Mouse (Mus musculus) kidney, adult 11 months (tissue): ENCODE measurements at regions not wholly inside any gene's neighbourhood (a gene's known extent, or its start where the extent isn't known, plus 50 kb on each side); places are given as distances from the start of the nearest gene placed in this dataset.
A peak's percentile ranks its signal among the peaks of the same experiment; 100 is the strongest.

Experiments
- DNase-seq: peaks from one replicate; pipeline ENCODE4 v3.0.0; 2022

DNA sequence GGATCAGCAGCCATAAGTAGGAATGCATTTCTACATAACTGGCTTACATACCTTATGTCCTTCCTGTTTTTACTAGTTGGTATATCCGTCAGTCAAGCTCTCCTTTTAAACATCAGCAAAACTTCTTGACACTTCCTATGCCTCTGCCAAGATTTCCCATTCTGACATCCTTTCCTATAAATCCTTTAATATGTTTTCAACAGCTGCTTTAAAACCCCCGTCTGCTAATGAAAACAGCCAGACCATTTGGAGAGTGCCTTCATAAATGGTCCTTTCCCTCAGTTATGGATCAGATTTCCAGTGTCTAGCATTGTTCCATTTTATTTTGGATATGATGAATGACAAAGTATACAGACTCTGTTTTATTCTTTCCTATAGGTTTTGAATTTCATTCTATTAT, 270.7 kb upstream of the Rgmb start:
- no peak for DNase-seq

DNA sequence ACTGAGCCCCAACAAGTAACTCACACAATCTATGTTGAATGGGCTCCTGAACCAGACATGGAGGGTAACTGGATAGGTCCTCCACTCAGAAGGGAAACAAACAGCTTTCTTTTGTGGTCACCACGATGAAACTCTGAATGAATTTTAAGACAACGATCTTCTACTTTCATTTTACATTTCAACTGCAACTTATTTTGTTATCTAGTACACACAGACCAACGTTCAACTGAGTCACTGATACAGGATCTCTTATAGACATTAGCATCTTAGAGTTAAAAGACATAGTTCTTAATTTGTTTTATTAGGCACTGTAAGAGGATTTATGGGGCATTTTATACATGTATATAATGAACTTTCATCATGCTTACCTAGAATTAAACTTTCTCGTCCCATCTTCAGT, 262.1 kb upstream of the Rgmb start:
- no peak for DNase-seq

DNA sequence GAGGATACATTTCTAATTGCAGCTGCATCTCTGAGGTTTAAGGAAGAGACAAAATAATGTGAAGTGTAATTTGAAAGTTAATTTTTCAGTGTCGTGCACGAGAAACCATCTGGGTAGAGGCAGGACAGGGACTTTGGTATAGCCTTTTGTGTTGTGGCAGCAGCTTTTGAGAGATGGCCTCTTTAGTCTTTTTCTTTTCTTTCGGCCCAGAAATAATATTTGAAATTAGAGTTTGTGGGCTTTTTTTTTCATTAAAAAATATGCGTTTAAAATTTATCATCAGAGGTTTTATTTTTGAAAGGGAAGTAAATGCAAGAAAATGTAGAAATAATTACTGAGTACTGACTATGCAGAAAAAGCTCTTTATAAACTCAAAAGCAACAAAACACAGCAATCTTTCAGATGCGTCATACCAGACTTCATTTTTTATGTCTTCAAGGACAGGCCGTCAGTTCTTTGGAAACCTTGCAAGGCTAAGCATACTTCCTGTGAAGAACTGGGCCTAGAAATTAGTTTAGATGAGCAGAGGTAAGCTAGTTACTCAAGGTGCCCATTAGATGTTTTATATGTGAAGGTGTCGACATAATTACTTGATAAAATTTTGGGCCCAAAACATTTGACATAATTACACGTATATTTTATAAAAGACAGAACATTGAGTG, 258.9 kb upstream of the Rgmb start:
- DNase-seq, result no peak

DNA sequence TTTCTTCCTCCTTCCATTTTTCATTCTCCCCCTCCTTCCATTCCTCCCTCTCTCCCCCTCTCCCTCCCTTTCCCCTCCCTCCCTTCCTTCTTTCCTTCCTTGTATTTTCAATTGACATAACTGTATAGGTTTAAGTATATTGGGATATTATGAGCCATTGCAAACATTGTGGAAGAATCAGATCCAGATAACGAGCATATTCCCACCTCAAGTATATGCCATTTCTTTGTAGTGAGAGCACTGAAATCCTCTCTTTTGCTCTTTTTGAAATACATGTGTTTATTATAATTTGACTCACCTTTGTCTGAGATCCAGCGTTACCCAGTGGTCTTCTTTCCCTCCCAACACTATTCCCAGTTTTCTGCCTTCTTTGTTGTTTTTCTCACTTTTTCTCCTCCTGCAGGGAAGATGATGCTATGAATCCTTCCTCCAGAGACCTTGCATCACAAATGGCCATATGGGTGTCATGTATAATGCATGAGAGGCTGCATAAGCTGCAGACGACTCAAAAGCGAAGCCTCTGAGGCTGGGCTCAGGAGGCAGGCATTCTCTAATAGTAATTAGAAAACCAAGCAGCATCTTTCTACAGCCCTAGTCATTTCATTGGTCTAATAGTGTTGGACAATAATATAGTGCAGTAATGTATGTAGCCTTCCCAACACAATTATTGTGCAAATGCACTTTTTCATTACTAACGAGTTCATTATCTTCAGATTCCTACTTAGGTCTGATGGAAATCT, 258.2 kb upstream of the Rgmb start:
- no peak for DNase-seq

DNA sequence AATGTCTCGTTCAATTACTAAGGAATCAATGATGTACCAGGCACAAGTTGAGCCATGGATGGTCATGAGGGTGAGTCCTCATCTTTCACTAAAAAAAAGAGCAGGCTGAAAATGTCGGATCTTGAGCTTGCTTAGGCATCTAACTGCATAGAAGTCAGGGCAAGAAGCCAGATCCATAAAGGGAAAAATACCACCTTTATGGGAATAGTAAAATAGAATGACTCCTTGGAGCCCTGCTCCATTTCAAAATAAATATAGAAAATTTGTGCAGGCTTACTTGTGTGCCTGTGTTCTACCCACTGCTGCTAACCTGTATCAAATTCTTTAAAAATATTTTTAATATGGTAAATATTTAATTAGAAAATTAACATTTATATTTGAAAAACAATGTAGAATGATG, 256.2 kb upstream of the Rgmb start:
- DNase-seq, result no peak

DNA sequence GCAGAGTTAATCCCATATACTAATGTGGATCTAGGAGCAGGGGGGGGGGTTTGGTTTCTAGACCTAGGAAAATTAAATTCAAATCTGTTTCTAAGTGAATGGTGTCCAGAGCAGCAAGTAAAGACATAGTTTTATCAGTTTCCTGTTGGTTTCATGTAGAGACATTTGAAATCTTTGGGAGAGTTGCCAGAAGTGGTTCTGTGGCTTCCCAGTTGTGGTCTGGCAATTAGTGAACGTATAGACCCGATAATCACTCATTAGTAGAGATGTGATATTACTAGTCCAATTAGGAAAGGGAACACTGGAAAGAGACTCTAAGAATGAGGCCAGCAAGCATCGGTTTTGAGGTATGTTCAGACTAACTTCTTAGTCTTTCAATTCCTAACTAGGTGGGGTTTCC, 252.0 kb upstream of the Rgmb start:
- no peak for DNase-seq

DNA sequence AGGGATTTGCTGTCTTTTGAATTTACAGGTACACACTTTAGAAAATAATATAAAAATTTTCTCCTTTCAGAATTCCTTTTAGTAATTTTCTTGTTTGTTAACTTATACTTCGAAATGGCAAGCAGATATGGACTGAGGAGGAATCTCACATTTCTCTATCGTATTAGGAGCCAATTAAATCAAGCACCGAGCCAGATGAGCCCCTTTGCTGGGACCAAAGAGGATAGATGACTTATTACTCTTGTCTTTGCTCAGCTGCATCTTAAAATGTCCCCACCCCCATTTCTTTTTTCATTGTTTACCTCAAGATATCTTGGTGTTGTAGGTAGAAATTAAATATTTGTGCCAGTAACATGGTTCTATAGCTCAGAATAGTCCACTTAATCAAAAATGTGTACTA, 247.7 kb upstream of the Rgmb start:
- DNase-seq, result no peak

DNA sequence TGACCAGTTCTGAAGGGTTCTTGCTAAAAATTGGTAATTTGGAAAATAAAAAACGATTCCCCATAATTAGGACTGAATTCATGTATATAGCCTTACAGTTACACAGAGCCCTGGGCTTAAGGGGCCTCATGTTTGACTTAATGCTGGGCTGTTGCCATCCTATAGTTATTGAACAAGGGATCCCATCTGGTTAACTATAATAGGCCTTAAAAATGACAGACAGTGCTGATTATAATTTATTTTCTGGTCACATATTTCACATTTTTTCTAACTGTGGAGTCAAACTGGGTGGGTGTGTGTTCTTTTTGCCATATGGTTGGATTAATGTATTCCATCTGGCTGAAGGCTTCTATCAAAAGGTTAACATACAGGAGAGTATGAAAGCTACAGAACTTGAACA, 238.5 kb upstream of the Rgmb start:
- DNase-seq, result no peak

DNA sequence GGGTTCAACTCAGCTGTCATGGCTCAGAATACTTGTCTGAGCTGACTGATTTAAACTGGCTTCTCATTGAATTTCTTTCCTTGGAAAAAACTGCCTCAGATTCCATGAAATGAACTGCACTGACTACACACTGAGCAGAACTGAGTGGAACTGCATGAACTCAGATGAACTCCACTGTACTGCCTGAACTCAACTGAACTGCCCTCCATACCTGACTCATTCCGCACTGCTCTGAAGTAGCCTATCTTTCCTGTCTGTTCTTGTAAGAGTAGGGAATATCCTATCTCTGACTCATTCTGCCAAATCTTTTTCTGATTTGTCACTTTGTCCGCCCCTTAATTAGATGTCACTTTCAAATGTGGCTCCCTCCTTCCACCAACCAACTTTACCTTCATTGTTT, 237.0 kb upstream of the Rgmb start:
- no peak for DNase-seq

DNA sequence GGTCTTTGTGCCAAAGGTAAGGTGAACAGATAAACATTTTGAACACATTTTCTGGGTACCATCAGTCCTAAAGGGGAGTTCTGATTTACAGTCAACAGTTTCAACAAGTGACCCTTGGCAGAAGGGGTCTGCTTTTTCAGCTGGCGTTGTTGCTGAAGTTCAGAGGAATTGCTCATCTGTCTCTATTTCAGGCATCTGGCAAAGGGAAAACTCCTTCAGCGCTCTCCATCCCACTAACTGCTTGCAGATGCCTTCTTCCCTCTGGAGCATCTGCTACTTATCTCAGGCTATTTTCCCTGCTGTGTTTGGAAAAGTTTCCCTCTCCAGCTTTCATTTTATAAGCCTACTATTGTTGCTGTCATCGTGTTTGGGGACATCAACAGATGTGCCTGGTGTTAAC, 223.6 kb upstream of the Rgmb start:
- DNase-seq, result peak; percentile 6

DNA sequence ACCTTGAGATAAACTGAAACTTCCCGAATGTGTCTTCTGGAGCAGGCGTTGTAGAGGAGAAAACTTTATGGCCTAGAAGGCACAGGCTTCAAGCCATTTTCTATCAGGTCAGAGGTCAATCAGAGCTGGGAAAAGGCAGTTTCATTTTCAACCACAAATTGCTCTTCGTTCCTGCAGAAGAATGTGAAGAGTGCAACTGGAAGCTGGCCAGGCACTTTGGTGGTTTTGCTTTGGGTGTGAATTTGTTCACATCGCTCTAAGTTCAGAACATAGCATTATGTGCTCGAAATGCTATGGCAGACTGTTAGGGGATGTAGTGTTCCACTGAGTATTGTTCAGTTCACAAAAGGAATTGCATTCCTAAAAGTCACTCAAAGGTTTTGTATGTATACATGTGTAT, 220.9 kb upstream of the Rgmb start:
- peak; percentile 30 for DNase-seq

DNA sequence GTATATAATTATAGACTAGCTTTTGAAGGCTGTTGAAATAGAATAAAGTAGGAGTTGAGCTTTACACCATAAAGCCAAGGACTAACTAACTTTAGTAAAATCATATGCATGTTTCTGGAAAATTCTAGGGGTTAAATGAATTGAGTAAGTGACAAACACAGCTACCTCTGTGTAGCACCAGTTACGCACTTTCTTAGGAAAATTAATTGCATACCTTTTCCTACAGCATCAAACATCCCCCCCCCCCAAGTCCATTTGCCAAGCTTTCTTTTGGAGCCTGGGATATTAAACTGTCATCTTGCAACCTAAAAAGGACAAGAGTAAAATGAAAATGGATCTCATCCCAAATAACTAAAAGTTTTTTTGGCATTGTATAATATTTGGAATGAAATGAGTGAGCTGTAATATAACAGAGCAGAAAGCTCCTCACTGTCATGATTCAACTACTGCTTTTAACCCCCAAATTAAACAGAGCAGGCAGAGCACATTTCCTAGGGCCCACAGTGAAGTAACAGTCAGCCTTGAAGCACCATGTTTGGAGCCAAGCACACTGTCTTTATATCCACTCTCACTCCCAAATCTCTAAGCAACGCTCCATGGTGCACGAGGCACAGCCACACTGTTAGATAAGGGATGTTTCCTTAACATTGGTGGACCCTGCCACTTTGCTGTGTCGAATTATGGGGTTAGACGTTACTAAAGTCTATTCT, 210.9 kb upstream of the Rgmb start:
- DNase-seq, result no peak

DNA sequence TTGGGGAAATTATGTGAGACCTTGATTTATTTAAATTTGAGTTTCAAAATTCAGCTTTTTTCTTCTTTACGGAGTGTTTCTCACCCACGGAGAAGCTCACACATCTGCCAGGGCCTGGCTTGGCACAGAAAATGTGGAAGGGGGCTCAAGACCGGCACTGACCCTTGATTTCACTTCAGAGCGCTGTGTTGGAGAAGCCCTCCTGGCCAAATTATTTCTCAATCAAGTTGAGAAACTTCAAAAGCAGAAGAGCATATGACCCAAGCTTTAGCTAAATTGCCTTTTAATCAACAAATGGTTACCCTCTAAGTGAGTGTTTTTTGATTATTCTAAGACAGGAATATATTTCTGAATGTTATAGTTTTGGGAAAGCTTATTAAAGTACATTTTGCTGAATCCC, 197.2 kb upstream of the Rgmb start:
- no peak for DNase-seq

DNA sequence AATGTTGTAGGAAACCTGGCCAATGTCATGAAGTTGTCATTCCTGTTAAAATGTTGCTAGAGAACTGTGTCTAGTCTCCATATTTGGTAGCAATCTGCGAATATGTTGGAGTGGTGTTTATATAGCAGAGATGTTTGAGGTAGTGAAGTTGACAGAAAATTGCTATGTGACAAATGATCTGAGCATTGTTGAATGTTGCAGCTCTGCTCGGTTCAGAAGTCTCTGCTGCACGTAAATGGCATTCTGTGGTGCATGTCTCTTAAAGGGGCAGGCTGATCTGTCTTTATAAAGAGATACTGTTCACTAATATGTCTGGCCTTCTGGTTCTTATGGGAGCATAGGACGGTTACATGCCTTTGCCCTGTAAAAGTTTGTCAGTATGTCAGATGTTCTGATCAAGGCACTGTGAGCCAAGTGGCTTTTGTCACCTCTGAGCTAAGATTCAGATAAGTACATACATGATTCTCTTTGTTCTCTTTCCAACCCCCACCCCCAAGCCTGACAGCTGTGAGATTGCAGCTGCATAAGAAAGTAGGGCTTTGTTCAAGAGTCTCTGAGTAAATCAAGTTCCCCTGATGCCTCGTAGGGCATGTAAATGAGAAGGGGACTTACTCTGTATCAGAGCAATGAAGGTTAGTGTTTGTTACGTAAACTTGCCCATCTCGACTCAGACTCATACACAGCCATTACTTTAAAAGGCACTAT, 174.2 kb upstream of the Rgmb start:
- no peak for DNase-seq

DNA sequence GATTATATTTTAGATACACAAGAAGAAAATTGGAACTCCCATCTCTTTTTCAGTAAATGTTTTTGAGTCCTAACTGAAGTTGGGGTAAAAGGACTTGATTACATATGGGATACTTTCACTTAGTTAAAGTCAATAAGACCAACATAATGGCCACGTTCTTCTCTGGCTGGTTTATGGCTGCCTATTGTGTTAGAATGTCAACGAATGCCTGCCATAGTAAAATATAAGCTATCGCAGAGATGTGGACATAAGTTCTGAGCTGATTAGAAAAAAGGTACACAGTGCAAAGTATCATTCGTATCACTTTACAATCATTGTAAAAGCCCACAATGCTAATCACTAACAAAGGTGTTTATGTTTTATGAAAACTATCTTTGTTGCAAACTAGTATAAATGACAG, 173.2 kb upstream of the Rgmb start:
- DNase-seq, result no peak

DNA sequence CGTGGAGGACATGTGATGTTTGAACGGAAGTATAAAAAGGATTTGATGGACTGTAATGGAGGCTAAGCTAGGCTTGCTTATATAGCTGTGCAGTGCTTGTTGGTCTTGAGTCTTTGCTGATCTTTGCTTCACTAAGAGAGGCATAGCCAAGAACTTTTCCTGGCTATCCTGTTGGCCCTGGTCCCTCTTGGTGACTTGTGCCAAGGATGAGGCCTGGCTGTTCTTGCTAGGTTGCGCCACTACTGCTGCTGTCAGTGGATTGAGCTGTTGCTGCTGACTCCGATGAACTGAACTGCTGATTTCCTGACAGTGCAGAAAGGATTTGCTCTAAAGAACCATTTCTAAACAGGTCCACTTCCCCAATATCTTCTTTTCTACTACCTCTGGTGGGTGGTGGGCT, 167.9 kb upstream of the Rgmb start:
- no peak for DNase-seq

DNA sequence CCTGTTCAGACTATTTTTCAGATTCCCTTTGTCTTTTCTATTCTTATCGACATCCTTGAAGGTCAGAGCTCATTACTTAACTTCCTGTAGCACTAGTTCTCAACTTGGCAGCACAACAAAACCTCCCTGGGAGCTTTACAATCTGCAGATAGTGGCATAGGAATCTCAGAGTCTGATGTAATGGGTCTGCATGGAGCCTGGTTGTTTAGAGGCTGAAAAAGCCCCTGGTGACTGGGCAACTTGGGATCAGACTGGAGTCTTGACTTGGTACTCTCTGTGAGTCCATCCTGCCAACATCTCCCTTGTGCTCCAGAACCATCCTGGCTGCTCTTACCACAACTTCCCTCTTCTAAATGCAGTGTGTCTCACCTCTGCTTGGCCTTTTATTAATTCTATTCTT, 166.4 kb upstream of the Rgmb start:
- no peak for DNase-seq

DNA sequence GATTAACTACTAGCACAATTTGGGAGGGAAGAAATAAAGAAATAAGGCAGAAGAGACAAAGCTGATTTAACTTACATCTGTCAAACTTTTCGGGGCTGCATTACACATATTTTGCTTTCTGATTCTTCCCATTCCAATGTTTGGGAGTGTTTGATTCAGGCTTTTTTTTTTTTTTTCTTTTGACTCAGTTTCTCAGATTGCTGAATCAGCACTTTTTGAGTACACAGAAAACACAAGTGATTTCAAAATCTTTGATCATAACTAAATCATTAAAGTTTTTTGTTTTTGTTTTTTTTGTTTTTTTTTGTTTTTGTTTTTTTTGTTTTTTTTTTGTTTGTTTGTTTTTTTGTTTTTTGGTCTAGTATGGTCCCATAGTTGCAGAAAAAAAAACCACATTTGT, 164.7 kb upstream of the Rgmb start:
- no peak for DNase-seq

DNA sequence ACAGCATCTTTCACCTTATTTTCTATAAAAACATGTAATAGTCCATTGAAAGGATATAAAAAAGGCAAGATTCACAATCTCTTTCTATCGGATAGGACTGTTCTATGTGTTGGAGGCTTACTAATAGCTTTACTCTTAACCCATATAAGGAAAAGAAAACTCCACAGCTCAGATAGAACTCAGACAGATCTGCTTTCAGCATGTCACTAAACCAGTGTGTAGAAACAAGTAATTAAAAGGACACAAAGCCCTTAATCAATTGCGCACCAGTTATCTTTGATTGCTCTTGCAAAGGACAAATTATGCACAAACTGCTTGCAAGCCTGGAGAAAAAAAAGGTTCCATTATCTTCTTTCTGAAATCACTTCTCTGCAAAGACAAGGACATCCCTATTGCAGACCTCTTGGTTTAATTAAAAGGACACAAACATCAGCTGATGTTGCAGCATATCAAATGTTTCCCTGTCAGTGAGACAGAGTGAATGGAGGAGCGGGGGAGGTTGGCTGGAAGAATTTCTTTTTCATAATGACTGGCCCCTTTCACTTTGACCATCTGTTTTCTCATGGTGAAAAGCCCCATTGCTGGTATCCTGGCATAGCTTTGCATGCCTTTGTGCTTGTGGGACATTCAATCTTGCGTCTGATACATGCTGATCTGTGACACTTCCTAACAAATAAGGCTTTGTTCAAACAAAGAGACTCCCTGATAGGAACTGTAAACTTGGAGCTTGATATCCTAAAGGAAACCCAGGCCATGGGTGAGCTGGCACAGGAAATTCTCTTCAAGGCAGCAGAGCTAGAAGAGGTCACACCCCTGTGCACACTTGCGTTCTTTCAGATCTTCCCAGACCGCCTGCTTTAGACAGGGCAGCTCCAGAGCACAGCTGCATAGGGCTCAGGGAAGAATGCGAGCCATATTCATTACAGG, 162.8 kb upstream of the Rgmb start:
- peak; percentile 11 for DNase-seq

DNA sequence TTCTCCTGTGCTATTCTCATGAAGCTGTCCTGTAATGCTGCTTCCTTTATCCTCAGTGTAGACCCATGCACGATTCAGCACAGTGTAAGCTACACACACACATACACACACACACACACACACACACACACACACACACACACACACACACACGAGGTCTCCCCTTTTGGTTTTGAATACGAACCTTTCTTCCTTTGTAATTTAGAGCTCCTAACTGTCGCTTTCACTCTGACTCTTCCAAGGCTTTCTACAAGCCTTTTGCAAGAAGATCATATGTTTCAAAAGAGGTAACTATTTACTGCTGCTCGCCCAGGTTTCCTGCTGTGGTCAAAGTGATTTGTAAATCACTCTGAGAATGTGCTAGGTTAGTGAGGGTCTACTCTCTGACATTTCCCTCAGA, 161.1 kb upstream of the Rgmb start:
- DNase-seq, result no peak

DNA sequence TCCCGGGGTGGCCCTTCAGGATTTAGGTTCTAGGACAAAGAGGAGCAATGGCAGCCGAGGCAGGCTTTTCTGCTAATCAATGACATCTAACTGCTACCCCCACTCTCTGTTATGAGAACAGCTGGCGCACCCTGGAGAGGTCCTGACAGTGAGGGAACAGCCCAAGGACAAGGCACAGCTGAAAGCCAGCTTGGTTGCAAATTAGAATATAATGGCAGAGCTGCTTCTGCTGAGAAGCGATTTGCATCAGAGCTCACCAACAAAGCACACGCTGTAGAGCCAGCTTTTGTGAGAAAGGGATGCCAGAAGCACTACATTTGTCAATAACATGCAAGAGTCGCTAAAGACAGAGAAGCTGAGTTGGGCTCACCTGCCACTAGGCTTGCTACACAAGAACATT, 159.5 kb upstream of the Rgmb start:
- no peak for DNase-seq

DNA sequence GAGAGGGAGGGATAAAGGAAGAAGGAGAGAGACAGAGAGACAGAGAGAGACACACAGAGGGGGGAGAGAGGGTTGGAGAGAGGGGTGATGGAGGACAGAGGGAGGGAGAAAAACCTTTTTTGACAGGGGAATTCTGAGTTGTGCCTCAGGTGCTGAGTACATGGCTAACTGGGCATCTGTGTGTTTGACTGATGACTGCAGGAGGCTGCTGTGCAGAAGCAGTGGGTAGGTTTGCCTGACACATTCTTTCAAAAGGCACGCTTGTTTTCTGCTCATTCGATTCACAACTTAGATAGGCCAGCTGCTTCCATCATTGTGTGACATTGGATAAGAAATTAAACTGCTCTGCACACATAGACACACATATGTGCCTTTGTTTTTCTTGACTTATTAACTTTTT, 150.7 kb upstream of the Rgmb start:
- DNase-seq, result no peak
